8 mouse cellular contexts compared by ENCODE assay signal in the genomic region with DNA sequence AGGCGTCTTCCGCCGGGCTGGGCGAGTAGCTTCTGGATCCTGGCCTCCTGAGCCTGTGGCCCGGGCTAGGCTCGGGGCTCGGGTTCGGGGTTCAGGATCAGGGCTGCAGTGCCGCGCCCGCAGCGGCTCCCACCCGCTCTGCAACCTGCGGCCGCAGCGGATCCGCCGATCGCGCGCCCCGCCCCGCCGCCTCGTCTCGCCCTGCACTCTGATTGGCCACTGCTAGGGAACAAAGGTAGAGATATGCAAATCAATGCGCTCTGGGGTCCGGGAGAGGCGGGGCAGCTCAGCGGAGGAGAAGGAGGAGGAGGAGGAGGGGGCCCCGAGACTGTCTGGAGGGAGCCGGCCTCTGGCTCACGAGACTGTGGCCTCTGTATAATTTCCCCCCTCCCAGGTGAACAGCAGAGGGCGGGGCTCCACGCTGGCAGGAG. TPM values are rescaled to one million over a fixed set of nuclear protein-coding genes. Genes with fewer than 3 reads are reported as not detected.
DNase-seq lines count a peak whose midpoint lies in the region; ATAC-seq and TF ChIP-seq lines count a peak whose summit lies in the region.

A gene (minus strand): TSS at position 153 of the 431 bp plus-strand sequence.

- no peaks in the 10 kb centered on the region for H3K36me3 ChIP-seq in ES-E14 (ENCODE audit: control insufficient read depth, insufficient read depth, low read length, poor library complexity, severe bottlenecking)
- H3K36me3 ChIP-seq in neural tube, embryonic 15.5 days = no peaks in the 10 kb centered on the region

- TF ChIP-seq POLR2A in cerebellum, adult 2 months (IDR thresholded peaks at IDR 0.05; ENCODE audit: borderline replicate concordance, insufficient read depth, low read length) = peak; percentile 80
- TF ChIP-seq POLR2A in lung, adult 2 months (IDR thresholded peaks at IDR 0.05; ENCODE audit: borderline replicate concordance, extremely low read depth, low read depth, low read length) = peak; percentile 78; the same call in 1 of the 2 replicates

- H3K4me3 ChIP-seq in ES-E14 (ENCODE audit: insufficient read depth in 1 of 2, low read depth in 1 of 2, low read length in 2 of 2, poor library complexity in 1 of 2, severe bottlenecking in 1 of 2) = peak within 1 kb of the TSS; percentile 94 to 97
- peak within 1 kb of the TSS; percentile 56 for H3K4me3 ChIP-seq in cerebellum, adult 2 months (replicated peaks; ENCODE audit: insufficient read depth, low read depth, low read length)
- H3K4me3 ChIP-seq in layer of hippocampus, adult 2 months = peak within 1 kb of the TSS; percentile 94
- H3K4me3 ChIP-seq in lung, adult 2 months (replicated peaks; ENCODE audit: extremely low read depth, low read depth, low read length) = peak within 1 kb of the TSS; percentile 82
- H3K4me3 ChIP-seq in neural tube, embryonic 15.5 days (replicated peaks) = peak within 1 kb of the TSS; percentile 78

- under 1% methylated on average over 35 of the region's 35 CpGs for WGBS in cerebellum, adult 2 months
- WGBS in lung, adult 2 months = 1% methylated on average over 35 of the region's 35 CpGs
- 0% methylated on average over 34 of the region's 35 CpGs for WGBS in neural tube, embryonic 15.5 days

- peak within 1 kb of the TSS; percentile 92 for H3K9ac ChIP-seq in ES-E14 (ENCODE audit: insufficient read depth, low read depth, low read length, poor library complexity, severe bottlenecking)
- peak within 1 kb of the TSS; percentile 88 for H3K9ac ChIP-seq in neural tube, embryonic 15.5 days (replicated peaks)

- H3K4me1 ChIP-seq in ES-E14 (ENCODE audit: control insufficient read depth in 2 of 2, insufficient read depth in 2 of 2, low read length in 2 of 2, poor library complexity in 1 of 2) = peaks cover 0 to 2% of the 10 kb centered on the region in 2 experiments; a peak in 1 of 4 replicates
- H3K4me1 ChIP-seq in cerebellum, adult 2 months (ENCODE audit: control insufficient read depth, insufficient read depth, low read length) = no peaks in the 10 kb centered on the region; the same call in 1 of the 2 replicates
- no peaks in the 10 kb centered on the region; the same call in 1 of the 2 replicates for H3K4me1 ChIP-seq in lung, adult 2 months (ENCODE audit: control insufficient read depth, insufficient read depth, low read length)
- H3K4me1 ChIP-seq in neural tube, embryonic 15.5 days = peaks cover 17% of the 10 kb centered on the region

- no peaks in the 10 kb centered on the region for H3K9me3 ChIP-seq in ES-E14 (ENCODE audit: control insufficient read depth, insufficient read depth, low read depth, low read length)
- no peaks in the 10 kb centered on the region for H3K9me3 ChIP-seq in neural tube, embryonic 15.5 days (replicated peaks)

- H3K27ac ChIP-seq in ES-E14 (ENCODE audit: insufficient read depth, low read depth, low read length, poor library complexity, severe bottlenecking) = no peak within 1 kb of the TSS; the same call in 1 of the 2 replicates
- peak within 1 kb of the TSS; percentile 40 for H3K27ac ChIP-seq in cerebellum, adult 2 months (ENCODE audit: insufficient read depth, low read length)
- peak within 1 kb of the TSS; percentile 99 for H3K27ac ChIP-seq in layer of hippocampus, adult 2 months
- H3K27ac ChIP-seq in neural tube, embryonic 15.5 days (replicated peaks) = peak within 1 kb of the TSS; percentile 93

- ATAC-seq in neural tube, embryonic 15.5 days (ENCODE audit: low FRiP score) = peak; percentile 98

- H3K4me2 ChIP-seq in neural tube, embryonic 15.5 days = peak within 1 kb of the TSS; percentile 67

- H3K27me3 ChIP-seq in cerebellum, adult 2 months (ENCODE audit: control insufficient read depth, insufficient read depth, low read length) = no peaks in the 10 kb centered on the region
- H3K27me3 ChIP-seq in neural tube, embryonic 15.5 days (replicated peaks) = no peaks in the 10 kb centered on the region

- peak; percentile 85 for DNase-seq in ES-E14 (ENCODE audit: low read depth, low spot score)
- DNase-seq in cerebellum, adult 2 months = peak; percentile 94 to 96
- DNase-seq in forelimb bud, embryonic 11.5 days (ENCODE audit: low read depth, low spot score) = peak; percentile 87
- DNase-seq in heart, postnatal 4 days = peak; percentile 84
- peak; percentile 88 to 93 for DNase-seq in layer of hippocampus, adult 2 months (ENCODE audit: low spot score in 2 of 2)
- peak; percentile 84 for DNase-seq in lung, adult 2 months
- peak; percentile 88 for DNase-seq in testis, postnatal 14 days (ENCODE audit: low spot score)

- TF ChIP-seq CTCF in cerebellum, adult 2 months (IDR thresholded peaks at IDR 0.05; ENCODE audit: borderline replicate concordance, insufficient read depth, low read depth, low read length) = no peak
- TF ChIP-seq CTCF in layer of hippocampus, adult 2 months (conservative IDR thresholded peaks at IDR 0.05) = peak; percentile 22
- TF ChIP-seq CTCF in lung, adult 2 months (IDR thresholded peaks at IDR 0.05; ENCODE audit: insufficient read depth, low read length) = no peak

- in situ Hi-C loops in ES-E14 (cut with MboI; ENCODE audit: low sequenced_read_pairs in 2 of 2, unreplicated experiment in 2 of 2) = no loop called here

TF ChIP-seq in ES-E14, 5 proteins besides CTCF, POLR2A, EP300 and RAD21:
- TF ChIP-seq CHD2 (IDR thresholded peaks at IDR 0.05; ENCODE audit: low read depth, low read length) = no peak
- no peak for TF ChIP-seq ZNF384 (IDR thresholded peaks at IDR 0.05; ENCODE audit: low read depth, low read length)
- TF ChIP-seq MAFK (IDR thresholded peaks at IDR 0.05; ENCODE audit: insufficient read depth, low read depth, low read length) = no peak
- 0 out of 2 replicates have a peak, but pooled peaks have one; percentile 48 for TF ChIP-seq HCFC1 (IDR thresholded peaks at IDR 0.05; ENCODE audit: borderline replicate concordance, insufficient read depth, low read length)

RNA-seq across cellular contexts. Expression of the gene that starts here (rescaled TPM):
- 31.9 and 39.3 TPM in 2 replicates for total RNA-seq in ES-E14 (2012; rRNA removed)
- 157 and 167 TPM in 2 replicates for polyA plus RNA-seq in cerebellum, adult 2 months (2012; rRNA removed)
- total RNA-seq in heart, postnatal 4 days (2021) = 10 to 100 TPM; 53.1 to 59.6 TPM
- 100 to 1,000 TPM; 261 to 264 TPM for total RNA-seq in layer of hippocampus, adult 2 months (2021)
- 614 and 805 TPM in 2 replicates for polyA plus RNA-seq in lung, adult 2 months (2012; rRNA removed)
- polyA plus RNA-seq in neural tube, embryonic 15.5 days (2015; fragmentation: Nextera tagmentation; extraction: Ambion mirVana) = 380 and 441 TPM in 2 replicates
